14 mouse cellular contexts compared by ENCODE assay signal in the genomic region with DNA sequence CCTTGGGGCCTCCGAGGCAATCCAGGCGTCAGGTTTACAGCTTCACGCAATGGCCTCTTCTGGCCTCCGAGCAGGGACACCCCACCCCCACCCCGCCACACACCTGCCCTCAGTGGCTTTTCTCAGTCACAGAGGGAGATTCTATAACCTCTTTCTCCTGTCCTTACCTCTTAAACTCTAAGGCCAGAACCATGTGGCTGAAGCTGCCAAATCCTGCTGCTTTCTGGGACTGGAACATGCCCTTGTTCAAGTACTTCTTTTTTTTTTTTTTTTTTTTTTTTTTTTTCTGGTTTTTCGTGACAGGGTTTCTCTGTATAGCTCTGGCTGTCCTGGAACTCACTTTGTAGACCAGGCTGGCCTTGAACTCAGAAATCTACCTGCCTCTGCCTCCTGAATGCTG. TPM values are rescaled to one million over a fixed set of nuclear protein-coding genes. Genes with fewer than 3 reads are reported as not detected.
DNase-seq lines count a peak whose midpoint lies in the region; ATAC-seq and TF ChIP-seq lines count a peak whose summit lies in the region.
"Not testable (repeated sequence)": the region's sequence is repeated elsewhere in the genome, so short reads cannot be mapped to it uniquely, and the experiment has no call there.
"Had no signal": no experiment of that assay in that cellular context is flagged by ENCODE, and none has a peak within 500 bp of the region (broad histone marks: within the 10 kb centered on the region; RNA-seq: fewer than 3 reads in every experiment).

No protein-coding gene starts in this region.

- not testable (repeated sequence) for DNase-seq in ES-E14 (ENCODE audit: low read depth, low spot score); MEL (ENCODE audit: low read depth, low spot score)
- peak; percentile 55 for DNase-seq in R1 (ENCODE audit: low read depth, low spot score)
- peak; percentile 60 for DNase-seq in heart, adult 11 months

- in situ Hi-C loops in ES-E14 (cut with MboI; ENCODE audit: low sequenced_read_pairs in 2 of 2, unreplicated experiment in 2 of 2): not testable (repeated sequence)

- TF ChIP-seq POLR2A in ES-Bruce4 (IDR thresholded peaks at IDR 0.05; ENCODE audit: insufficient read depth, low read length); MEL (IDR thresholded peaks at IDR 0.05; ENCODE audit: control insufficient read depth in 1 of 2, insufficient read depth in 1 of 2, low read depth in 1 of 2, low read length in 2 of 2, poor library complexity in 1 of 2): not testable (repeated sequence)

- peaks cover 14% of the 10 kb centered on the region for H3K9me3 ChIP-seq in E14TG2a.4 (ENCODE audit: low read length)
- not testable (repeated sequence) for H3K9me3 ChIP-seq in ES-Bruce4 (replicated peaks; ENCODE audit: control insufficient read depth, insufficient read depth, low read length, poor library complexity, severe bottlenecking); ES-E14 (ENCODE audit: control insufficient read depth, insufficient read depth, low read depth, low read length); MEL (replicated peaks; ENCODE audit: insufficient read depth, low read length); intestine, embryonic 16.5 days (ENCODE audit: control insufficient read depth, low read length); intestine, postnatal 0 days (ENCODE audit: control insufficient read depth)

- peak overlapping the region; percentile 68; the same call in 1 of the 2 replicates for H3K27ac ChIP-seq in ES-Bruce4 (ENCODE audit: insufficient read depth, low read length)
- peak overlapping the region; percentile 91 for H3K27ac ChIP-seq in ES-E14 (ENCODE audit: insufficient read depth, low read depth, low read length, poor library complexity, severe bottlenecking)
- not testable (repeated sequence) for H3K27ac ChIP-seq in MEL (ENCODE audit: control insufficient read depth, low read depth, low read length); intestine, embryonic 16.5 days (ENCODE audit: low read length)
- H3K27ac ChIP-seq in intestine, postnatal 0 days (ENCODE audit: low read depth, low read length): peak overlapping the region; percentile 61

- WGBS in intestine, embryonic 16.5 days: 52% methylated on average over 6 of the region's 6 CpGs
- WGBS in intestine, postnatal 0 days: 39% methylated on average over 6 of the region's 6 CpGs

- H3K4me1 ChIP-seq in E14TG2a.4 (replicated peaks; ENCODE audit: low read depth, low read length): peaks cover 58% of the 10 kb centered on the region
- not testable (repeated sequence) for H3K4me1 ChIP-seq in ES-Bruce4 (ENCODE audit: control insufficient read depth, insufficient read depth, low read length); MEL (ENCODE audit: control insufficient read depth in 1 of 2, insufficient read depth in 2 of 2, low read length in 2 of 2); intestine, embryonic 16.5 days (ENCODE audit: control insufficient read depth, insufficient read depth, low read length); intestine, postnatal 0 days (replicated peaks; ENCODE audit: control insufficient read depth, insufficient read depth, low read length)
- H3K4me1 ChIP-seq in ES-E14 (ENCODE audit: control insufficient read depth in 2 of 2, insufficient read depth in 2 of 2, low read length in 2 of 2, poor library complexity in 1 of 2): peaks cover 0 to 16% of the 10 kb centered on the region in 2 experiments; a peak in 2 of 4 replicates

- not testable (repeated sequence) for TF ChIP-seq RAD21 in MEL (IDR thresholded peaks at IDR 0.05; ENCODE audit: low read depth, low read length)

- H3K36me3 ChIP-seq in E14TG2a.4 (ENCODE audit: insufficient read depth, low read length); ES-Bruce4 (ENCODE audit: control insufficient read depth, insufficient read depth, low read length, poor library complexity, severe bottlenecking); ES-E14 (ENCODE audit: control insufficient read depth, insufficient read depth, low read length, poor library complexity, severe bottlenecking); MEL (ENCODE audit: control insufficient read depth in 1 of 2, insufficient read depth in 2 of 2, low read length in 2 of 2); intestine, embryonic 16.5 days (ENCODE audit: control insufficient read depth, insufficient read depth, low read length); intestine, postnatal 0 days (ENCODE audit: control insufficient read depth, insufficient read depth): not testable (repeated sequence)

- not testable (repeated sequence) for H3K27me3 ChIP-seq in E14TG2a.4 (ENCODE audit: insufficient read depth, low read length); ES-Bruce4 (ENCODE audit: control insufficient read depth, insufficient read depth, low read length, poor library complexity, severe bottlenecking); MEL (ENCODE audit: control insufficient read depth in 1 of 2, insufficient read depth in 2 of 2, low read length in 2 of 2); intestine, embryonic 16.5 days (replicated peaks; ENCODE audit: control insufficient read depth, insufficient read depth, low read length); intestine, postnatal 0 days (replicated peaks; ENCODE audit: control insufficient read depth, insufficient read depth, low read length)

- not testable (repeated sequence) for H3K9ac ChIP-seq in ES-Bruce4 (ENCODE audit: low read depth, poor library complexity, severe bottlenecking); MEL (ENCODE audit: control insufficient read depth, low read depth, low read length, poor library complexity, severe bottlenecking); intestine, embryonic 16.5 days (ENCODE audit: low read depth, low read length); intestine, postnatal 0 days (ENCODE audit: low read depth, low read length)
- H3K9ac ChIP-seq in ES-E14 (ENCODE audit: insufficient read depth, low read depth, low read length, poor library complexity, severe bottlenecking): peak overlapping the region; percentile 35; the same call in 1 of the 2 replicates

- H3K4me3 ChIP-seq in E14TG2a.4 (replicated peaks; ENCODE audit: low read length) (peak overlapping the region; percentile 54), ES-E14 (ENCODE audit: insufficient read depth in 1 of 2, low read depth in 1 of 2, low read length in 2 of 2, poor library complexity in 1 of 2, severe bottlenecking in 1 of 2) (peak overlapping the region in 1 of 2 experiments; percentile 38; a peak in 3 of 4 replicates)
- H3K4me3 ChIP-seq in ES-Bruce4 (ENCODE audit: low read depth, low read length); MEL (ENCODE audit: control insufficient read depth in 1 of 2, insufficient read depth in 1 of 2, low read depth in 2 of 2, low read length in 2 of 2); intestine, embryonic 16.5 days (ENCODE audit: low read length); intestine, postnatal 0 days (ENCODE audit: low read depth, low read length): not testable (repeated sequence)

- 0 out of 2 replicates have a peak, but pooled peaks have one; percentile 14 for ATAC-seq in intestine, embryonic 16.5 days
- ATAC-seq in intestine, postnatal 0 days: not testable (repeated sequence)

- not testable (repeated sequence) for TF ChIP-seq CTCF in E14TG2a.4 (conservative IDR thresholded peaks at IDR 0.05; ENCODE audit: low read length); ES-Bruce4 (IDR thresholded peaks at IDR 0.05; ENCODE audit: low read depth, low read length); MEL (IDR thresholded peaks at IDR 0.05 in 2 of 3, conservative IDR thresholded peaks at IDR 0.05 in 1 of 3; ENCODE audit: control insufficient read depth in 1 of 3, insufficient read depth in 1 of 3, low read depth in 2 of 3, low read length in 3 of 3, poor library complexity in 1 of 3, severe bottlenecking in 1 of 3); intestine, postnatal 0 days (IDR thresholded peaks at IDR 0.05; ENCODE audit: low read depth)

- H3K79me2 ChIP-seq in MEL (ENCODE audit: control insufficient read depth, insufficient read depth, low read length, poor library complexity): not testable (repeated sequence)

- H3K4me2 ChIP-seq in intestine, embryonic 16.5 days (ENCODE audit: low read depth, low read length): not testable (repeated sequence)
- peak overlapping the region; percentile 21; the same call in 1 of the 2 replicates for H3K4me2 ChIP-seq in intestine, postnatal 0 days (replicated peaks; ENCODE audit: low read depth)

- not testable (repeated sequence) for TF ChIP-seq EP300 in ES-Bruce4 (IDR thresholded peaks at IDR 0.05; ENCODE audit: insufficient read depth, low read depth, low read length); MEL (IDR thresholded peaks at IDR 0.05; ENCODE audit: low read depth in 1 of 2, low read length in 2 of 2)

RNA-seq across cellular contexts. Expression of a gene that starts 7.9 kb away (rescaled TPM):
- polyA plus RNA-seq in ES-Bruce4 (2011; ENCODE audit: insufficient read depth, insufficient read length, low read depth, missing spikeins): 74.9 and 80.8 TPM in 2 replicates
- total RNA-seq in ES-E14 (2012; rRNA removed): 45.4 and 144 TPM in 2 replicates
- total RNA-seq in MEL (2012; rRNA removed): 3.3 and 5.0 TPM in 2 replicates
- 10 to 100 TPM in 1 of 2 experiments, not detected in 1; 21.3 TPM for polyA plus RNA-seq in MEL (2012; ENCODE audit: insufficient read depth in 1 of 2, insufficient read length in 2 of 2, low read depth in 1 of 2, low replicate concordance in 2 of 2, missing spikeins in 1 of 2)
- 23.3 and 24.7 TPM in 2 replicates for polyA plus RNA-seq in intestine, embryonic 16.5 days (2015; fragmentation: Nextera tagmentation; extraction: Ambion mirVana)
- 15.5 and 18.4 TPM in 2 replicates for polyA plus RNA-seq in intestine, postnatal 0 days (2015; fragmentation: Nextera tagmentation; extraction: Ambion mirVana)

RNA-seq across cellular contexts. Expression of a gene that starts 25.0 kb away (rescaled TPM):
- polyA plus RNA-seq in ES-Bruce4 (2011; ENCODE audit: insufficient read depth, insufficient read length, low read depth, missing spikeins): not detected in 2 replicates
- 0.48 TPM in 1 of 2 replicates, not detected in the other for total RNA-seq in ES-E14 (2012; rRNA removed)
- not detected in 2 replicates for total RNA-seq in MEL (2012; rRNA removed)
- polyA plus RNA-seq in MEL (2012; ENCODE audit: insufficient read depth in 1 of 2, insufficient read length in 2 of 2, low read depth in 1 of 2, low replicate concordance in 2 of 2, missing spikeins in 1 of 2): under 1 TPM in 1 of 2 experiments, not detected in 1; 0.25 TPM
- 17.3 and 18.4 TPM in 2 replicates for polyA plus RNA-seq in intestine, embryonic 16.5 days (2015; fragmentation: Nextera tagmentation; extraction: Ambion mirVana)
- polyA plus RNA-seq in intestine, postnatal 0 days (2015; fragmentation: Nextera tagmentation; extraction: Ambion mirVana): 15.9 and 21.1 TPM in 2 replicates
- total RNA-seq: CH12.LX, G1E had no signal
- polyA plus RNA-seq: activated CD4-positive, CD25-positive, alpha-beta regulatory T cell, adult 4 months; brain, embryonic 14.5 days; CD4-positive, CD25-positive, alpha-beta regulatory T cell, adult 4 months; cerebellum, adult 2 months; G1E had no signal

RNA-seq across cellular contexts. Expression of a gene that starts 57.6 kb away (rescaled TPM):
- polyA plus RNA-seq in ES-Bruce4 (2011; ENCODE audit: insufficient read depth, insufficient read length, low read depth, missing spikeins) (5.7 and 7.8 TPM in 2 replicates), MEL (2012; ENCODE audit: insufficient read depth in 1 of 2, insufficient read length in 2 of 2, low read depth in 1 of 2, low replicate concordance in 2 of 2, missing spikeins in 1 of 2) (10 to 100 TPM in 1 of 2 experiments, not detected in 1; 44.2 TPM)
- total RNA-seq in ES-E14 (2012; rRNA removed) (4.4 and 9.5 TPM in 2 replicates), MEL (2012; rRNA removed) (19.0 and 22.9 TPM in 2 replicates)
- 47.5 and 47.9 TPM in 2 replicates for polyA plus RNA-seq in intestine, embryonic 16.5 days (2015; fragmentation: Nextera tagmentation; extraction: Ambion mirVana)
- 19.9 and 20.3 TPM in 2 replicates for polyA plus RNA-seq in intestine, postnatal 0 days (2015; fragmentation: Nextera tagmentation; extraction: Ambion mirVana)

Comparison
In these comparisons a context has a peak if more than half of its experiments do, and no peak if none do; other contexts are left out.
1. RNA of a gene that starts 25.0 kb away (polyA plus RNA-seq): 17.3 to 18.4 TPM in intestine, embryonic 16.5 days and 15.9 to 21.1 TPM in intestine, postnatal 0 days; 0.25 TPM in MEL and not detected in ES-Bruce4; every median in the first group is over 10 times any median in the second.